Mouse (Mus musculus) inflammation-experienced regulatory T-cells (primary cell): ENCODE measurements around the gene Mtch1. TPM values are rescaled to one million over a fixed set of nuclear protein-coding genes. Genes with fewer than 3 reads are reported as not detected.

ENCODE experiments used
- polyA plus RNA-seq, 2 experiments: library from polyadenylated mRNA; unstranded; fragments of 100-300 nt; shearing (Covaris generic); gene quantifications; one replicate each; pipeline ENCODE4 v1.2.1; 2017

The Mtch1 gene
- polyA plus RNA-seq = 100 to 1,000 TPM; 112 to 125 TPM

DNA sequence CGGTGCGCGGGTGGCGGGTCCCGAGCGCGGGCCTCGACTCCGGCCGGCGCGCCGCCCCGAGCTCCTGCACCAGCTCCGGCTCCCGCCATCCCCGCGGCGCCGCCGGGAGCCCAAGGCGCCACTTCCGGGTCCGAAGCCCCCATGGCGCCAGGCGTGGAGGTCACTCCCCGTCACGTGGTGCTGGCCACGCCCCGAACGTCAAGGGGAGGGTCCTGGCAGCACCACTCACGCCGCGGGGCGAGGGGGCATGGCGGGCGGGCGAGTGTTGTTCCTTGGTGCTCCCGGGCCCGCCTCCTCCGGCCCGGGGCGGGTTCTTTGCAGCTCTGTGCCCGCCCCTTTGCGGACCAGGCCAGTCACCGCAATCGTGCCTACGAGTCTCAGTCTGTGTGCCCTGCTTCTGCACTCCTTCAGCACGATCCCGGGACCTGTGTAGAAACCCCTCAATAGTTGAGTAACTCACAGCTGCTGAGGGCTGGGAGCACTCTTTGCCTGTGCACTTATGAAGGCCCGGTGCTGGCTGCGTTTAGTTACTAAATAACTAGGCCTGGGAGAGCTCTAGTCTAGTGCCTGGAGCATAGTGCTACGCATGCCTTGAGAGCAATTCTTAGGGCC is at the start of gene Mtch1:
TSS of gene Mtch1 (minus strand) at position 290 of the 612 bp plus-strand sequence.

DNA sequence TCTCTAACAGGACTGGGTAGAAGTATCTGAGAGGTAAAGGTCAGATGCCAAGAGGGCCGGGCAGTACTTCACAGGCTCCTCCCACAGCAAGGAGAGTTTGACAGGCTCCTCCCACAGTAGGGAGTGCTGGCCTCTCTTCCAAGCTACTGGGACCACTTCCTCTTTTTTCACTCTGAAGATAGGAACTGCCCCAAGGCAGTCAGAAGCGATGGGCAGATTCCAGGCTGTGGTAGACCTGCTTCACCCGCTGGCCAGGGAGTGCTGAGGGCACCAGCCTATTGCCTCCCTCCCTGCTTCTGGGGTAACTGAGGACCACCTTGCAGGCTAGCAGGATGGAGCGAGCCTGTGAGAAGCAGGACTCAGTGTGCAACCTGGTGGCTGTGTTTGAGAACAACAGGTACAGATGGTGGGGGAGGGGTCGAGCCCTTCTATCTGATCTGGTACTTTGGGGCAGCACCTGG is 13.1 kb upstream of the Mtch1 start, which contains the start of gene Fgd2:
TSS of gene Fgd2 (plus strand) at position 154 of the 461 bp plus-strand sequence.

DNA sequence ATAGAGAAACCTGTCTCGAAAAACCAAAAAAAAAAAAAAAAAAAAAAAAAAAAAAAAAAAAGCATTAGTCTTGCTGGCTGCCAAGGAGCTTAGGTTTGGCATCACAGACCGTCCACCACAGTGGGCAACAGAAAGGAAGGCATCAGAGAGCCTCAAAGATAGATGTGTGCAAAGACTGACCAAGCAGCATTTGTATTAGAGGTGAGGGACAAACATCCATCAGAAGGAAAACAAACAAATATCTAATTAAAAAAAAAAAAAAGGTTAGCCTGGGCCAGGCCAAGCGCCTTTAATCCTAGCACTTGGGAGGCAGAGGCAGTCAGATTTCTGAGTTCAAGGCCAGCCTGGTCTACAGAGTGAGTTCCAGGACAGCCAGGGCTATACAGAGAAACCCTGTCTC is 30.4 kb downstream of the Mtch1 start, which contains the start of gene Pi16:
TSS of gene Pi16 (plus strand) at position 301 of the 400 bp plus-strand sequence.

Other genes with a start within 250 kb of the Mtch1 start
- gene Rab44, start 233.8 kb downstream of the Mtch1 start, polyA plus RNA-seq = 1 to 10 TPM in 1 of 2 experiments, not detected in 1; 1.3 TPM
- gene Cpne5, start 109.8 kb downstream of the Mtch1 start, polyA plus RNA-seq = 1 to 10 TPM in 1 of 2 experiments, under 1 TPM in 1; 0.86 to 1.5 TPM
- gene Ppil1, start 83.7 kb downstream of the Mtch1 start, polyA plus RNA-seq = 10 to 100 TPM; 71.9 to 76.8 TPM
- gene BC004004, start 79.1 kb downstream of the Mtch1 start, polyA plus RNA-seq = 100 to 1,000 TPM; 101 to 150 TPM
- 1 to 10 TPM in 1 of 2 experiments, under 1 TPM in 1; 0.48 to 2.9 TPM for gene Pi16, start 30.3 kb downstream of the Mtch1 start, polyA plus RNA-seq
- 10 to 100 TPM in 1 of 2 experiments, 1 to 10 TPM in 1; 2.4 to 10.8 TPM for gene Fgd2, start 13.0 kb upstream of the Mtch1 start, polyA plus RNA-seq
- gene Pim1, start 142.8 kb upstream of the Mtch1 start, polyA plus RNA-seq = 10 to 100 TPM; 44.3 to 79.5 TPM
- gene Gm17657, start 201.7 kb upstream of the Mtch1 start, polyA plus RNA-seq = 1 to 10 TPM in 1 of 2 experiments, under 1 TPM in 1; 0.11 to 1.2 TPM
- 10 to 100 TPM; 33.4 to 33.5 TPM for gene Tbc1d22b, start 201.9 kb upstream of the Mtch1 start, polyA plus RNA-seq
- 1 to 10 TPM; 4.9 to 6.3 TPM for gene Tmem217, start 204.5 kb upstream of the Mtch1 start, polyA plus RNA-seq